Mouse (Mus musculus) lung, postnatal 0 days (tissue): Measurements from ENCODE around the gene Trmt5.

ENCODE experiments used
- CTCF ChIP-seq: IDR thresholded peaks from 2 replicates; pipeline ENCODE4 v1.5.1; 2016; ENCODE audit warnings: antibody characterized with exemption, mild to moderate bottlenecking
- EP300 ChIP-seq: IDR thresholded peaks from 2 replicates; pipeline ENCODE4 v1.6.1; 2016; ENCODE audit warnings: antibody characterized with exemption, mild to moderate bottlenecking, control low read depth

DNA sequence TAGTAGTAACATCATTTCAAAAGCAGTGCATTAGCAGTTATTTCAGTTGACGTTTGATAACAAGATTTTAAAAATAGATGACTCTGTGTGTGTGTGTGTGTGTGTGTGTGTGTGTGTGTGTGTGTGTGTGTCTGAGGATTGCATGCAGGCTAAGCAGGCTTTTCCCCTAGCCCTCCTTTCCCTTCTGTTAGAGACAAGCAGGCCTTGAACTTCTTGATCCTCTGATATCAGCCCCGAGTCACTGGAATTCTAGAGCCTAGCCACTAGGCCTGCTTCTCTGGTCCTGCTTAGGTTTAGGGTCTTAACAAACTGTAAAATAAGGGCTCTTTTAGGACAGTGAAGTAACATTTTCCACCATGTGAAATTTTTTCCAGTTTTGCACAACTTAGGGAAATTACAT is 38.7 kb upstream of the Trmt5 start:
- no peak for TF ChIP-seq CTCF
- no peak for TF ChIP-seq EP300
